Mouse (Mus musculus) kidney, postnatal 36 days (tissue): ENCODE results near the gene Slc22a27.
"Not testable (repeated sequence)": the region's sequence is repeated elsewhere in the genome, so short reads cannot be mapped to it uniquely, and the experiment has no call there.

Source experiments
- DNase-seq, 2 experiments: peaks; one replicate each; pipeline ENCODE4 v3.0.0; 2021 to 2022; ENCODE audit warnings: mixed read lengths in 2 of 2

Slc22a27 gene

GRCm38 (mm10) chr19:7965927-7966326 is at the start of gene Slc22a27:
TSS of gene Slc22a27 (minus strand) at chr19:7966027.
- DNase-seq, result peak in 1 of 2 experiments; percentile 4

- DNase-seq, result not testable (repeated sequence)
Observed at GRCm38 (mm10) chr19:8011596-8011995, 45.8 kb upstream of the Slc22a27 start.

- DNase-seq, result not testable (repeated sequence)
Observed at GRCm38 (mm10) chr19:8009086-8009485, 43.3 kb upstream of the Slc22a27 start.

GRCm38 (mm10) chr19:7968703-7969102 is 2.9 kb upstream of the Slc22a27 start:
- peak in 1 of 2 experiments; percentile 47 for DNase-seq

- DNase-seq, result peak in 1 of 2 experiments; percentile 3
Observed at GRCm38 (mm10) chr19:7966550-7966949, 723 bp upstream of the Slc22a27 start.

GRCm38 (mm10) chr19:7939391-7939790 is 26.4 kb downstream of the Slc22a27 start:
- not testable (repeated sequence) for DNase-seq

- no peak for DNase-seq
Observed at GRCm38 (mm10) chr19:7876626-7877025, 89.2 kb downstream of the Slc22a27 start.

- no peak for DNase-seq
Observed at GRCm38 (mm10) chr19:7829851-7830250, 136.0 kb downstream of the Slc22a27 start.
